Mouse (Mus musculus) R1 (cell line): ENCODE results near the gene Ate1.
A peak's percentile ranks its signal among the peaks of the same experiment; 100 is the strongest.
"Not testable (repeated sequence)": the region's sequence is repeated elsewhere in the genome, so short reads cannot be mapped to it uniquely, and the experiment has no call there.

Source experiments
- DNase-seq: peaks from one replicate; pipeline ENCODE4 v3.0.0-alpha.2; 2018; ENCODE audit warnings: low read depth, low spot score

The Ate1 gene

GRCm38 (mm10) chr7:130394697-130395096, 125.5 kb downstream of the Ate1 start:
- peak; percentile 66 for DNase-seq

GRCm38 (mm10) chr7:130390060-130390459, 130.1 kb downstream of the Ate1 start:
- DNase-seq: not testable (repeated sequence)

- no peak for DNase-seq
Observed at GRCm38 (mm10) chr7:130386308-130386707, 133.9 kb downstream of the Ate1 start.

GRCm38 (mm10) chr7:130385732-130386294, 134.4 kb downstream of the Ate1 start:
- DNase-seq: no peak

GRCm38 (mm10) chr7:130382126-130382525, 138.0 kb downstream of the Ate1 start:
- DNase-seq: peak; percentile 51

GRCm38 (mm10) chr7:130381387-130381951, 138.7 kb downstream of the Ate1 start:
- DNase-seq: no peak

GRCm38 (mm10) chr7:130380769-130381355, 139.3 kb downstream of the Ate1 start:
- DNase-seq: peak; percentile 27

GRCm38 (mm10) chr7:130380367-130380766, 139.8 kb downstream of the Ate1 start:
- no peak for DNase-seq

GRCm38 (mm10) chr7:130379886-130380285, 140.3 kb downstream of the Ate1 start:
- DNase-seq: no peak

- no peak for DNase-seq
Observed at GRCm38 (mm10) chr7:130378308-130378707, 141.9 kb downstream of the Ate1 start.

GRCm38 (mm10) chr7:130374311-130374710, 145.9 kb downstream of the Ate1 start:
- DNase-seq: no peak

- peak; percentile 49 for DNase-seq
Observed at GRCm38 (mm10) chr7:130368827-130369641, 151.1 kb downstream of the Ate1 start.

GRCm38 (mm10) chr7:130368036-130368826, 151.9 kb downstream of the Ate1 start:
- no peak for DNase-seq

- DNase-seq: no peak
Observed at GRCm38 (mm10) chr7:130367222-130368035, 152.7 kb downstream of the Ate1 start.

- no peak for DNase-seq
Observed at GRCm38 (mm10) chr7:130365711-130366110, 154.5 kb downstream of the Ate1 start.
